Mouse (Mus musculus): ENCODE measurements around the gene Zfp13.

GRCm38 (mm10) chr17:23550856-23551255 lies 48.4 kb downstream of the Zfp13 start:
- TF ChIP-seq JUND (conservative IDR thresholded peaks at IDR 0.05; ENCODE audit: low read depth, low read length) = no peak
- no peak for TF ChIP-seq POLR2A (IDR thresholded peaks at IDR 0.05; ENCODE audit: low read depth, low read length)
- TF ChIP-seq CTCF (conservative IDR thresholded peaks at IDR 0.05 in 1 of 2, IDR thresholded peaks at IDR 0.05 in 1 of 2; ENCODE audit: low read depth in 2 of 2, low read length in 2 of 2) = no peak
- TF ChIP-seq NRF1 (IDR thresholded peaks at IDR 0.05; ENCODE audit: low read depth, low read length) = 0 out of 2 replicates have a peak, but pooled peaks have one; percentile 9
- no peak for TF ChIP-seq EP300 (IDR thresholded peaks at IDR 0.05; ENCODE audit: low read length)
- TF ChIP-seq CHD1 (IDR thresholded peaks at IDR 0.05; ENCODE audit: low read depth, low read length) = no peak
- no peak for TF ChIP-seq ZC3H11A (IDR thresholded peaks at IDR 0.05; ENCODE audit: low read depth, low read length)

Measured in CH12.LX (cell line).